Mouse (Mus musculus): ENCODE measurements around the gene Dnmt1. TPM values are rescaled to one million over a fixed set of nuclear protein-coding genes. Genes with fewer than 3 reads are reported as not detected.

The Dnmt1 gene
- polyA plus RNA-seq, 1 experiment from 2014 or later, result 85.1 TPM

GRCm38 (mm10) chr9:20887704-20888385 lies 71.8 kb downstream of the Dnmt1 start, which contains the start of gene Ppan:
Ppan (plus strand) TSS chr9:20888175.
- H3K4me1 ChIP-seq (replicated peaks; ENCODE audit: control insufficient read depth, insufficient read depth, low read length), result peaks cover 16% of the 10 kb centered on the region
- ATAC-seq (replicated peaks; ENCODE audit: low FRiP score) (peak; percentile 90), DNase-seq (ENCODE audit: low spot score) (peak; percentile 90)
- peak within 1 kb of the TSS; percentile 95 for H3K27ac ChIP-seq (ENCODE audit: low read depth, low read length)
- H3K27me3 ChIP-seq (replicated peaks; ENCODE audit: control insufficient read depth, insufficient read depth, low read length), result no peaks in the 10 kb centered on the region
- H3K9ac ChIP-seq (ENCODE audit: low read depth, low read length), result peak within 1 kb of the TSS; percentile 93
- WGBS, result under 1% methylated on average over 36 of the region's 43 CpGs
- peak within 1 kb of the TSS; percentile 76 for H3K4me2 ChIP-seq
- no peaks in the 10 kb centered on the region for H3K9me3 ChIP-seq (ENCODE audit: control insufficient read depth, low read length)
- H3K4me3 ChIP-seq (ENCODE audit: low read depth, low read length), result peak within 1 kb of the TSS; percentile 67
- peaks cover 35% of the 10 kb centered on the region for H3K36me3 ChIP-seq (ENCODE audit: control insufficient read depth, insufficient read depth, low read length)

- Histone ChIP-seq H3K4me1 (replicated peaks; ENCODE audit: control insufficient read depth, insufficient read depth, low read length) (peaks cover 16% of the 10 kb centered on the region), H3K4me3 (ENCODE audit: low read depth, low read length) (no peak overlapping the region), H3K36me3 (ENCODE audit: control insufficient read depth, insufficient read depth, low read length) (peaks cover 29% of the 10 kb centered on the region), H3K27me3 (replicated peaks; ENCODE audit: control insufficient read depth, insufficient read depth, low read length) (no peaks in the 10 kb centered on the region), H3K27ac (ENCODE audit: low read depth, low read length) (no peak overlapping the region), H3K9ac (ENCODE audit: low read depth, low read length) (no peak overlapping the region; the same call in 1 of the 2 replicates), H3K9me3 (ENCODE audit: control insufficient read depth, low read length) (no peaks in the 10 kb centered on the region), H3K4me2 (peak overlapping the region; percentile 76; the same call in 1 of the 2 replicates)
- ATAC-seq (replicated peaks; ENCODE audit: low FRiP score), result no peak
- no peak for DNase-seq (ENCODE audit: low spot score)
- WGBS, result 87% methylated on average over 6 of the region's 6 CpGs
Observed at GRCm38 (mm10) chr9:20887191-20887590, 72.5 kb downstream of the Dnmt1 start.

GRCm38 (mm10) chr9:20886563-20886962 lies 73.1 kb downstream of the Dnmt1 start:
- no peaks in the 10 kb centered on the region for H3K27me3 ChIP-seq (replicated peaks; ENCODE audit: control insufficient read depth, insufficient read depth, low read length)
- H3K9ac ChIP-seq (ENCODE audit: low read depth, low read length), result no peak overlapping the region
- peaks cover 23% of the 10 kb centered on the region for H3K36me3 ChIP-seq (ENCODE audit: control insufficient read depth, insufficient read depth, low read length)
- peaks cover 16% of the 10 kb centered on the region for H3K4me1 ChIP-seq (replicated peaks; ENCODE audit: control insufficient read depth, insufficient read depth, low read length)
- ATAC-seq (replicated peaks; ENCODE audit: low FRiP score) (no peak), DNase-seq (ENCODE audit: low spot score) (no peak)
- H3K4me2 ChIP-seq, result no peak overlapping the region
- no peak overlapping the region for H3K27ac ChIP-seq (ENCODE audit: low read depth, low read length)
- H3K9me3 ChIP-seq (ENCODE audit: control insufficient read depth, low read length), result no peaks in the 10 kb centered on the region
- WGBS, result 93% methylated on average over 2 of the region's 2 CpGs
- H3K4me3 ChIP-seq (ENCODE audit: low read depth, low read length), result no peak overlapping the region

- ATAC-seq (replicated peaks; ENCODE audit: low FRiP score), result no peak
- peak within 1 kb of the TSS; percentile 49 for H3K4me3 ChIP-seq (ENCODE audit: low read depth, low read length)
- no peaks in the 10 kb centered on the region for H3K9me3 ChIP-seq (ENCODE audit: control insufficient read depth, low read length)
- no peak for DNase-seq (ENCODE audit: low spot score)
- peak within 1 kb of the TSS; percentile 87 for H3K27ac ChIP-seq (ENCODE audit: low read depth, low read length)
- H3K36me3 ChIP-seq (ENCODE audit: control insufficient read depth, insufficient read depth, low read length), result no peaks in the 10 kb centered on the region
- WGBS, result 82% methylated on average over 13 of the region's 13 CpGs
- H3K27me3 ChIP-seq (replicated peaks; ENCODE audit: control insufficient read depth, insufficient read depth, low read length), result no peaks in the 10 kb centered on the region
- H3K9ac ChIP-seq (ENCODE audit: low read depth, low read length), result peak within 1 kb of the TSS; percentile 84
- peaks cover 16% of the 10 kb centered on the region for H3K4me1 ChIP-seq (replicated peaks; ENCODE audit: control insufficient read depth, insufficient read depth, low read length)
- H3K4me2 ChIP-seq, result peak within 1 kb of the TSS; percentile 89
Observed at GRCm38 (mm10) chr9:20879097-20879792, 80.4 kb downstream of the Dnmt1 start, which contains the start of gene Angptl6. Angptl6 (minus strand) TSS chr9:20879727.

- 20% methylated on average over 10 of the region's 10 CpGs for WGBS
- no peaks in the 10 kb centered on the region for H3K9me3 ChIP-seq (ENCODE audit: control insufficient read depth, low read length)
- DNase-seq (ENCODE audit: low spot score) (no peak), ATAC-seq (replicated peaks; ENCODE audit: low FRiP score) (peak; percentile 4; the same call in 1 of the 2 replicates)
- H3K36me3 ChIP-seq (ENCODE audit: control insufficient read depth, insufficient read depth, low read length), result no peaks in the 10 kb centered on the region
- H3K27ac ChIP-seq (ENCODE audit: low read depth, low read length), result peak overlapping the region; percentile 87
- peak overlapping the region; percentile 49 for H3K4me3 ChIP-seq (ENCODE audit: low read depth, low read length)
- peak overlapping the region; percentile 84 for H3K9ac ChIP-seq (ENCODE audit: low read depth, low read length)
- H3K27me3 ChIP-seq (replicated peaks; ENCODE audit: control insufficient read depth, insufficient read depth, low read length), result no peaks in the 10 kb centered on the region
- peaks cover 16% of the 10 kb centered on the region for H3K4me1 ChIP-seq (replicated peaks; ENCODE audit: control insufficient read depth, insufficient read depth, low read length)
- peak overlapping the region; percentile 89 for H3K4me2 ChIP-seq
Observed at GRCm38 (mm10) chr9:20878710-20879065, 81.0 kb downstream of the Dnmt1 start.

GRCm38 (mm10) chr9:20878041-20878709 lies 81.5 kb downstream of the Dnmt1 start:
- Histone ChIP-seq H3K36me3 (ENCODE audit: control insufficient read depth, insufficient read depth, low read length) (no peaks in the 10 kb centered on the region), H3K9me3 (ENCODE audit: control insufficient read depth, low read length) (no peaks in the 10 kb centered on the region), H3K4me1 (replicated peaks; ENCODE audit: control insufficient read depth, insufficient read depth, low read length) (peaks cover 16% of the 10 kb centered on the region), H3K27ac (ENCODE audit: low read depth, low read length) (peak overlapping the region; percentile 87), H3K9ac (ENCODE audit: low read depth, low read length) (peak overlapping the region; percentile 84), H3K4me2 (peak overlapping the region; percentile 89), H3K4me3 (ENCODE audit: low read depth, low read length) (peak overlapping the region; percentile 49), H3K27me3 (replicated peaks; ENCODE audit: control insufficient read depth, insufficient read depth, low read length) (no peaks in the 10 kb centered on the region)
- WGBS, result under 1% methylated on average over 69 of the region's 69 CpGs
- peak; percentile 96 for ATAC-seq (replicated peaks; ENCODE audit: low FRiP score)
- peak; percentile 99 for DNase-seq (ENCODE audit: low spot score)

- H3K9me3 ChIP-seq (ENCODE audit: control insufficient read depth, low read length), result no peaks in the 10 kb centered on the region
- peak overlapping the region; percentile 26; the same call in 1 of the 2 replicates for H3K27ac ChIP-seq (ENCODE audit: low read depth, low read length)
- WGBS, result 33% methylated on average over 14 of the region's 14 CpGs
- peak overlapping the region; percentile 89 for H3K4me2 ChIP-seq
- peaks cover 16% of the 10 kb centered on the region for H3K4me1 ChIP-seq (replicated peaks; ENCODE audit: control insufficient read depth, insufficient read depth, low read length)
- peak overlapping the region; percentile 30 for H3K9ac ChIP-seq (ENCODE audit: low read depth, low read length)
- DNase-seq (ENCODE audit: low spot score) (no peak), ATAC-seq (replicated peaks; ENCODE audit: low FRiP score) (no peak; the same call in 1 of the 2 replicates)
- peak overlapping the region; percentile 49 for H3K4me3 ChIP-seq (ENCODE audit: low read depth, low read length)
- H3K36me3 ChIP-seq (ENCODE audit: control insufficient read depth, insufficient read depth, low read length), result no peaks in the 10 kb centered on the region
- H3K27me3 ChIP-seq (replicated peaks; ENCODE audit: control insufficient read depth, insufficient read depth, low read length), result no peaks in the 10 kb centered on the region
Observed at GRCm38 (mm10) chr9:20877118-20878040, 82.3 kb downstream of the Dnmt1 start.

Data from liver, embryonic 11.5 days (tissue).